1 mouse cellular context compared by ENCODE assay signal in genomic region chr2:32586871-32587351, GRCm38 (mm10).
TF ChIP-seq lines count a peak whose summit lies in the region.

Gene St6galnac4 (plus strand): TSS chr2:32587095.

TF ChIP-seq in CH12.LX, 34 proteins besides CTCF, POLR2A, EP300 and RAD21 (continued from another document):
- TF ChIP-seq USF2 (conservative IDR thresholded peaks at IDR 0.05; ENCODE audit: low read depth, low read length) (no peak), MAFK (IDR thresholded peaks at IDR 0.05; ENCODE audit: insufficient replicate concordance, low read length) (no peak), UBTF (IDR thresholded peaks at IDR 0.05; ENCODE audit: low read depth, low read length) (peak; percentile 90), RCOR1 (conservative IDR thresholded peaks at IDR 0.05; ENCODE audit: low read depth, low read length) (no peak), ZC3H11A (IDR thresholded peaks at IDR 0.05; ENCODE audit: low read depth, low read length) (no peak), SMC3 (IDR thresholded peaks at IDR 0.05; ENCODE audit: low read depth, low read length) (no peak), ZNF384 (IDR thresholded peaks at IDR 0.05; ENCODE audit: low read depth, low read length) (no peak), ZMIZ1 (IDR thresholded peaks at IDR 0.05; ENCODE audit: low read depth, low read length) (peak; percentile 35; the same call in 1 of the 2 replicates), BHLHE40 (IDR thresholded peaks at IDR 0.05; ENCODE audit: low read depth, low read length) (no peak), NRF1 (IDR thresholded peaks at IDR 0.05; ENCODE audit: low read depth, low read length) (peak; percentile 78), SIN3A (IDR thresholded peaks at IDR 0.05; ENCODE audit: low read length) (no peak; the same call in 1 of the 2 replicates), IRF4 (IDR thresholded peaks at IDR 0.05; ENCODE audit: low read depth, low read length) (no peak), ZKSCAN1 (IDR thresholded peaks at IDR 0.05; ENCODE audit: borderline replicate concordance, low read depth, low read length) (no peak), PAX5 (IDR thresholded peaks at IDR 0.05; ENCODE audit: low read length) (no peak), KAT2A (IDR thresholded peaks at IDR 0.05; ENCODE audit: insufficient replicate concordance, low read length) (no peak), ETS1 (conservative IDR thresholded peaks at IDR 0.05; ENCODE audit: low read depth, low read length) (no peak), TCF12 (IDR thresholded peaks at IDR 0.05; ENCODE audit: low read depth, low read length) (peak; percentile 55; the same call in 1 of the 2 replicates), JUN (IDR thresholded peaks at IDR 0.05; ENCODE audit: insufficient read depth, low read depth, low read length) (no peak)
